Mouse (Mus musculus) ES-E14 (cell line): ENCODE measurements around the gene Poldip3. TPM values are rescaled to one million over a fixed set of nuclear protein-coding genes. Genes with fewer than 3 reads are reported as not detected.

ENCODE experiments used
- DNase-seq: peaks from one replicate; pipeline ENCODE4 v3.0.0-alpha.2; 2013; ENCODE audit warnings: low read depth, low spot score
- H3K27ac ChIP-seq: 2 replicates; pipeline ENCODE4 v1.5.1; 2012; ENCODE audit warnings: low read depth, mild to moderate bottlenecking, low read length, moderate library complexity, mixed read lengths; ENCODE audit not compliant: poor library complexity, insufficient read depth, severe bottlenecking
- H3K36me3 ChIP-seq: 2 replicates; pipeline ENCODE4 v1.6.1; 2012; ENCODE audit warnings: mild to moderate bottlenecking, low read length, moderate library complexity, mixed read lengths; ENCODE audit not compliant: control insufficient read depth, poor library complexity, insufficient read depth, severe bottlenecking
- H3K4me1 ChIP-seq, 2 experiments: fragments of 150-350 bp in 1 of 2; sonication (generic) in 1 of 2; 2 replicates each; pipeline ENCODE4 v1.6.1; 2012; ENCODE audit warnings: low read length in 2 of 2, mild to moderate bottlenecking in 1 of 2, mixed read lengths in 1 of 2; ENCODE audit not compliant: control insufficient read depth in 2 of 2, insufficient read depth in 2 of 2, poor library complexity in 1 of 2
- H3K4me3 ChIP-seq, 2 experiments: fragments of 150-350 bp in 1 of 2; sonication (generic) in 1 of 2; 2 replicates each; pipeline ENCODE4 v1.5.1; 2012; ENCODE audit warnings: low read length in 2 of 2, low read depth in 1 of 2, mild to moderate bottlenecking in 1 of 2, mixed read lengths in 1 of 2; ENCODE audit not compliant: insufficient read depth in 1 of 2, poor library complexity in 1 of 2, severe bottlenecking in 1 of 2
- H3K9ac ChIP-seq: 2 replicates; pipeline ENCODE4 v1.6.1; 2012; ENCODE audit warnings: low read depth, mild to moderate bottlenecking, low read length, mixed read lengths; ENCODE audit not compliant: poor library complexity, insufficient read depth, severe bottlenecking
- H3K9me3 ChIP-seq: fragments of 150-350 bp; sonication (generic); 2 replicates; pipeline ENCODE4 v1.6.1; 2012; ENCODE audit warnings: low read depth, mild to moderate bottlenecking, low read length; ENCODE audit not compliant: control insufficient read depth, insufficient read depth
- CHD2 ChIP-seq: IDR thresholded peaks from 2 replicates; pipeline ENCODE4 v1.6.1; 2014; ENCODE audit warnings: mild to moderate bottlenecking, low read depth, low read length, inconsistent platforms
- HCFC1 ChIP-seq: IDR thresholded peaks from 2 replicates; pipeline ENCODE4 v1.6.1; 2012; ENCODE audit warnings: low read length, inconsistent platforms, borderline replicate concordance; ENCODE audit not compliant: insufficient read depth
- MAFK ChIP-seq: IDR thresholded peaks from 2 replicates; pipeline ENCODE4 v1.6.1; 2014; ENCODE audit warnings: mild to moderate bottlenecking, low read depth, low read length, inconsistent platforms; ENCODE audit not compliant: insufficient read depth
- ZC3H11A ChIP-seq: IDR thresholded peaks from 2 replicates; pipeline ENCODE4 v1.6.1; 2012; ENCODE audit warnings: low read depth, mild to moderate bottlenecking, inconsistent platforms, low read length, borderline replicate concordance
- ZNF384 ChIP-seq: IDR thresholded peaks from 2 replicates; pipeline ENCODE4 v1.6.1; 2012; ENCODE audit warnings: low read depth, low read length, inconsistent platforms
- in situ Hi-C, 2 experiments: fragments of 600-800 bp; cut with MboI; formaldehyde crosslinking; loops; one replicate each; pipeline ENCODE4 v1.15.1; 2025; ENCODE audit warnings: low sequenced_read_pairs in 2 of 2, inconsistent platforms in 1 of 2; ENCODE audit not compliant: unreplicated experiment in 2 of 2
- total RNA-seq: library from RNA; depleted of rRNA; stranded (reverse); fragments of 300-350 nt; gene quantifications from 2 replicates; pipeline ENCODE4 v1.2.3, GENCODE M21; 2012

Poldip3 gene
- total RNA-seq, 1 experiment: 165 TPM

DNA sequence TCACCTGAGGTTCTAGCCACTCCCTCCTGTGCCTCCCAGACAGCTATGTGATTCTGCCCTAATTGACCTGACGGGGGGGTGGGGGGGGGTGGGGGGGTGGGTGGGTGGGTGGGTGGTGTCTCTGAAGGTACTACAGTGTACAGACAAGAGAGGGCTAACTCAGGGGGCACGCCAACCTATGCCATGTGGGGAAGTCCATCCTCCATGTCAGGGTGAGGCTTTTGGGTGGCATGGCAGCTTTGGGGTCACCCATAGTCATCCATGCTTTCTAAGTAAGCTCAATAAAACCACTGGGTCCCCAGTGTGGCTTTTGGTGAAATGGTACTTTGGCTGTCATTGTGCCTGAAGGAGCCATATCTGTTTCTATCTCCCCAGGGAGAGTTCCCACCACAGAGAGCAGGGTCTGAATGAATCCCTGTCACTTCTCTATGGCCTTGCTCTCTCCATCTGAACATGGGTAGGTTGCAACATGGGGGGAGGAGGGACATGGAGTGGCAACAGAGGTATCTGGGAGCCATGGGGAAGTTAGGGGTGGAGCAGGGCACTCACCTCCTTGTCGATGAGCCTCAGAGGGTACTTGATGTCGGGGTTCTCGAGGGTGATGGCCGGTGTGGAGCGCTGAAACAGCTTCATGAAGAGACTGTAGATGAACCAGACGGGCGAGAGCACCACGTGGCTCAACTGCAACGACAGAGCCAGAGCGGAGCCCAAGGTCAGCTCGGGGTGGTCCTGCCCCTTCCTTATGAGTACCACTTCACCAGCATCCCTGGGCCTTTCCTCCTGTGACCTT, 16.5 kb upstream of the Poldip3 start:
- in situ Hi-C loops: no loop called here
- H3K9ac ChIP-seq: no peak overlapping the region
- peaks cover 7 to 26% of the 10 kb centered on the region in 2 experiments; a peak in 2 of 4 replicates for H3K4me1 ChIP-seq

DNA sequence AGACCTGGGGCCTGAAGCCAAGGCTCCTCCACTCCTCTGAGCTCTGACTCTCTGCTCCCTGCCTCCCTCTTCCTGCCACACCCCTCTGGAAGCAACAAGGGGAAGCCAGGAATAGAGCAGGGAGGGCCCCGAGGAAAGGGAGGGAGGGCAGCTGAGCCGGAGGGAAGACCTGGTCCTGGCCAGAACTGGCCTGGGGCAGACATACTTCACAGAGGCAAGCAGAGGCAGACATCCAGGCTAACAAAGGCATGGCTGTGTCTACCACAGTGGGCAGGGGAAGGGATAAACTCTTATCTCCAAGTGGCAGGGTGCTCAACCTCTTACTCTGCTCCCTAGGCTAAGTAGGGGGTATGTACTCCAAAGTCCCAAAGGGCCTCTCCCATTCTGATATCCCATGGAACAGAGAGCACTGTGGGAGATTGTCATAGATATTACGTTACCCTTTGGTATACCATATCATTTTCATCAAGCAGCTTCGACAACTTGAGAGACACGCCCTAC, 15.8 kb upstream of the Poldip3 start:
- no peak overlapping the region; a peak in 1 of 4 replicates for H3K4me3 ChIP-seq
- H3K4me1 ChIP-seq: peaks cover 7 to 26% of the 10 kb centered on the region in 2 experiments; a peak in 2 of 4 replicates
- TF ChIP-seq MAFK: no peak
- TF ChIP-seq ZNF384: no peak
- no peak for TF ChIP-seq ZC3H11A
- no peak for TF ChIP-seq CHD2
- no peaks in the 10 kb centered on the region for H3K9me3 ChIP-seq
- in situ Hi-C loops: no loop called here
- H3K36me3 ChIP-seq: peaks cover 15% of the 10 kb centered on the region; the same call in 1 of the 2 replicates
- DNase-seq: no peak
- H3K9ac ChIP-seq: 0 out of 2 replicates have a peak overlapping the region, but pooled peaks have one; percentile 3
- H3K27ac ChIP-seq: no peak overlapping the region; the same call in 1 of the 2 replicates

More for the DNA sequence above, 16.5 kb upstream of the Poldip3 start:
- DNase-seq: no peak
- no peak overlapping the region; the same call in 1 of the 2 replicates for H3K27ac ChIP-seq
- no peak overlapping the region for H3K4me3 ChIP-seq
- no peaks in the 10 kb centered on the region for H3K9me3 ChIP-seq
- H3K36me3 ChIP-seq: peaks cover 11% of the 10 kb centered on the region; the same call in 1 of the 2 replicates
- TF ChIP-seq HCFC1: no peak
- TF ChIP-seq CHD2: no peak
- no peak for TF ChIP-seq ZC3H11A
- no peak for TF ChIP-seq ZNF384
- TF ChIP-seq MAFK: no peak

DNA sequence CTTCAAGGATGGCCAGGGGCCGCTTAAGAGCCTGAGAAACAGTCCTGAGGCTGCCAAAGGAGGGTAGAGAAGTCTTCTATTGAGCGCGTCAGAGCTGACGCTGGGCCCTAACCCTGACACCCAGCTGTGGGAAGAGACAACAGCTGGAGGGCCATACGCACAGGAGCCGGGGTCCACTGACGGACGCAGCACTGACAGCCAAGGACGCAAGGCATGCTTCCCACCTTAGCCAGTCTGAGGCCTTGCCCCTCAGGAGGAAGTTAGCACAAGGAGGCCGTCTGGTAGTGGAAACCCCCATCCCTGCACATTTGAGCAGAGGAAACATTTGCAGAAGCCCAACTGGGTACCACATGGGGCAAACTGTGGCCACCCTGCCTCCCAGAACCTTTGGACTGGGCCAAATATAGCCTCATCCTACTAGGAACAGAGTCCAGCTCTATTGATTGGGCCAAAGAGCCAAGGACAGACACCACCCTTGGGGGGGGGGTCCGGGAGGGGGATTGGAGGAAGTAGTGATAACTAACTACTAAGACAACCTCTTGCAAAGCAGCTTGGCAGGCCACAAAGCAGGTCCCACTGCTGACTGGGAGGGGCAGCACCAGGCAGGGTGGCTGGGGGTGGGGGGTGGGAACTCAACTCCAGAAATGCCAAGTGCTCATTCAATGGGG, 13.8 kb upstream of the Poldip3 start:
- H3K36me3 ChIP-seq: peaks cover 31% of the 10 kb centered on the region; the same call in 1 of the 2 replicates
- H3K9me3 ChIP-seq: no peaks in the 10 kb centered on the region
- no peak overlapping the region for H3K27ac ChIP-seq
- no peak overlapping the region for H3K4me3 ChIP-seq
- H3K4me1 ChIP-seq: peaks cover 7 to 32% of the 10 kb centered on the region in 2 experiments; a peak in 2 of 4 replicates
- DNase-seq: no peak
- in situ Hi-C loops: no loop called here
- TF ChIP-seq MAFK (no peak), ZC3H11A (no peak), ZNF384 (no peak), HCFC1 (no peak), CHD2 (no peak)
- no peak overlapping the region for H3K9ac ChIP-seq

DNA sequence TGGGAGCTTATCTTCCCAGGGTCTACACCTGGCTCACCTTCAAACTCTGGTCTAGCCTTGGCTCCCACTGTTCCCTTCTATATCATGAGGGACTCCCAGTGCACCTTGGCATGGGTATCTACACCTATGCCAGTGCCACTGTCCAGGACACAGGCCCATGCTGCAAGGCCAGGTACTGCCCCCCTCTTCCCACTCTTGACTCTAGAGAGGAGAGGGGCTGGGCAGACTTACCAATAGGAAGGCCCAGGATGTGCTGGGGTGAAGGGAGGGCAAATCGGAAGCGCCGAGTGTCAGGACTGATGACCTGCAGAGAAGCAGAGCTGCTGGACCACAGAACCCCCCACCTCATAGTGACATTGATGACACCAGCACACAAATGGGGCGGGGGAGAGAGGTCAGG, 12.8 kb upstream of the Poldip3 start:
- in situ Hi-C loops: no loop called here
- H3K4me1 ChIP-seq: peaks cover 7 to 27% of the 10 kb centered on the region in 2 experiments; a peak in 2 of 4 replicates
- H3K27ac ChIP-seq: no peak overlapping the region
- H3K9me3 ChIP-seq: no peaks in the 10 kb centered on the region
- TF ChIP-seq CHD2 (no peak), ZC3H11A (no peak), HCFC1 (no peak), MAFK (no peak), ZNF384 (no peak)
- H3K4me3 ChIP-seq: no peak overlapping the region
- H3K36me3 ChIP-seq: peaks cover 32% of the 10 kb centered on the region; the same call in 1 of the 2 replicates
- H3K9ac ChIP-seq: no peak overlapping the region
- DNase-seq: no peak
